Mouse (Mus musculus) liver, postnatal 0 days (tissue): ENCODE data around the gene Znrf4.

Experiments
- CTCF ChIP-seq: sonication (generic); IDR thresholded peaks from 2 replicates; pipeline ENCODE4 v1.5.1; 2016; ENCODE audit warnings: antibody characterized with exemption, low read depth
- EP300 ChIP-seq: IDR thresholded peaks from 2 replicates; pipeline ENCODE4 v1.6.1; 2016; ENCODE audit warnings: antibody characterized with exemption, low read depth, mild to moderate bottlenecking

- TF ChIP-seq EP300 (no peak), CTCF (no peak)
Observed at GRCm38 (mm10) chr17:56485118-56485517, 27.1 kb downstream of the Znrf4 start.
